Mouse (Mus musculus) common myeloid progenitor, adult 5-6 weeks (primary cell): ENCODE results near the gene Parm1. TPM values are rescaled to one million over a fixed set of nuclear protein-coding genes. Genes with fewer than 3 reads are reported as not detected.

Source experiments
- ATAC-seq: replicated peaks from 2 replicates; pipeline ENCODE4 v1.8.0; 2016; ENCODE audit warnings: low read depth, mild to moderate bottlenecking, moderate TSS enrichment, inconsistent platforms; ENCODE audit not compliant: poor library complexity, severe bottlenecking
- total RNA-seq: library from RNA; stranded (forward); fragments of 200-1000, 187-1606 nt; gene quantifications from 2 replicates; pipeline ENCODE4 v1.2.3, GENCODE M21; 2017

Parm1 gene
- total RNA-seq, 1 experiment from 2014 or later, result 4.3 TPM

DNA sequence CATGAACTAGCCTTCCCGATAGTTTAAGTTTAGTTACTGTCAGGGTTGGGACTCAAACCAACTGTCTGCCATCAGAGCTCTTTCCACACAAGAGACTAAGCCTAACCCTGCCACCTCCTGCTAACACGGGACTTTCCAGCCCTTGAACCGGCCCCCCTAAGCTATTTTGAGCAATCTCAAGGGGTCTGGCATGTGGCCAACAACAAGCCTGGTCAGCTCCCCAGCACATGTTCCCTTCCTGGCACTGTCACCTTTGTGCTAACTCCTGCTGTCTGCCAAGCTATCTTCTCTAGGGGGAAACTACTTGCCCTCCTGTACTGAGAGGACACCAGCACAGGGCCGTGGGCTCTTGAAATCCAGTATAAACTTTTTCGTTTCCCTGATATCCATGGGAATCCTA, 112.1 kb downstream of the Parm1 start:
- peak; percentile 74 for ATAC-seq

DNA sequence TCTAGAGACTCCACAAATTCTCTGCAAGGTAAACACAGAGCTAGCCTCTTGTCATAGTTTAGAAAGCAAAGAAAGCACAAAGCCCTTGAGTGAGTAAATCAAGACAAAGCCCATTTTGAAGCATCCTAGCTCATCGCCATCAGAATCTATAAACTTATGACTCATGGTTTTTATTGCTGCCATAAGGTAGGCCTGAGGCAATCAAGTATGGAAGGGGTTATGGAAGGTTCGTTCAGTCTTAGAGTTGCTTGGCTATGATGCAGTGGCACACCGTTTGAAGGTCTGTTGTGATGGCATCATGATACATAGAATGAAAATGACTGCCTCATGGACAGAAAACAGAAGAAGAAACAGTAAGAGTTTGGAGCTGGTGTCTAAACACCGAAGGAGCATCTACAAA, 133.9 kb downstream of the Parm1 start:
- ATAC-seq, result no peak

DNA sequence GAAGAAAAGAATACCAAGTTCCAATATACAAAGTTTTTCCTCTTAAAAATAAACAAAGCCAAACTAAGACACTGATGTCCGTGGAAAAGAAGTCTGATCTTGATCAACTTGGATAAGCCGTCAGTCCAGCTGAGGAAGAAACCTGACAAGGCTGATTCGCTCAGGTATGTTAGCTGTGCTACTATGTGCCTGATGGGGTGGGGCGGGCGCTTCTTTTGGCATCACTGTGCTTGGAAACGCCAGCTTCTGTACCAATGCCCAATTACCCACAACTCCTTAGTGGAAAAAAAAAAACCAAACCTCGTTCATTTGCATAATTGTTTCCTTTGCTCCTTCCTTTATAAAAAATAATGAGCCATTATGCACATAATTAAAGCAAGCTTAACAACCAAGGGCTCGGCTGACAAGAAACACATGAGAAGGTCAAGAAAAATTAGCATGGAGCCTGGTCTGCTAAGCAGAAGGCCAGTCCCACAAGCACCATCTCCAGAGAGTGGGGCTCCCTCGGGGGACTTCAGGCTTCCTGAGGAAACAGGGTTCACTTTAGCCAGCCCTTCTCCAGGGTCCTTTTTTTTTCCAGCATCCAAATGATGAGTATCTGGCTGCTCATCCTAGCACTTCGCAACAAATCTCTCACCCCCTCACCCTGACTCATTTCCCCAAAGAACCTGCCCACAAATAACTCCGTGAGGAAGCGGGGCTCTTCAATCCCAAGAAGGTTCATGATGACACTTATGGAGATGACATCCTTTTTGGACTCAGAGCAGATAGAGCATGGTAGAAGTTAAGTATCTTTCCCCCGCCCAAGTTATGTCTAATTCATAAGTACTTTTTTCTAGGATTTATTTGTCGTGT, 135.9 kb downstream of the Parm1 start:
- ATAC-seq, result no peak

DNA sequence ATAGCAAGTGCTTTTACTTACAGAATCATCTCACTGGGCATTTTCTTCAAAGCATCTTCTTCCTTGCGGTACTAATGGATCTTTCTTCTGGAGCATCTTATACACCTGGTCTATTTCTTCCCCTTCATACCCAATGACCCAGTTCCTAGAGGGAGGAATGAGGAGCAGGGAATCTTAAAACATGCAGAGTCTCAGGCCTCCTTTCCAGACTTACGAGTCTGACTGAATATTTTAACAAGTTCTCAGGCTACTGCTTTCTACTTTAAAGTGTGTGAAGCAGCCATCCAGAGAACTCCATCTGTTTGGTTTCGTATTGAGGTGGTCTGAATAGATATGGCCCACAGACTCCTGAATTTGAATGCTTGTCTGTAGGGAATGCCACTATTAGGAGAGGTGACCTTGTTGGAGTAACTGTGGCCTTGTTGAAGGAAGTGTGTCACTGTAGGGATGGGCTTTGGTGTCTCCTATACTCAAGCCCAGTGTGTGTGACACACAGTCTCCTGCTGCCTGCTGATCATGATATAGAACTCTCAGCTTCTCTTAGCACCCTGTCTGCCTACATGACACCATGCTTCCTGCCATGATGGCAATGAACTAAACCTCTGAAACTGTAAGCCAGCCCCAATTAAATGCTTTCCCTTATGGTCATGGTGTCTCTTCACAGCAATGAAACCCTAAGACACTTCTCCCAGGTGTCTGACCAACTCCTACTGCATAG, 137.1 kb downstream of the Parm1 start:
- ATAC-seq, result no peak

DNA sequence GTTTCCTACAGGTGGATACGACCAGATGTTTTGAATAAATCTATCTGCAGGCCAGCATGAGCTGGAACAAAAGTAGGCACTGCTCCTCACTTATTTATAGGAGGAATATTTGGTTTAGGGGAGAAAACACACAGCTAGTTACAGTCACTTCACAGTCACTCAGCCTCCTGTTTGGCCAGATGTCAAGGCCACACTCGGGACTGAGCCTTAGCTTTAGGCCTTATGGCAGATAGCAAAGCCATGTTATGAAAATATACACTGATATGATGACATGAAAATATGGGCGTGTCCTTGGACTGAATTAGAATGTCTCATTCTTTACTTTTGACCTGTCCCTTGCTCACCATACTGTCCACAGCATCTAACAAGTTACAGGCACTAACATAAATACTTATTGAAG, 137.8 kb downstream of the Parm1 start:
- no peak for ATAC-seq

DNA sequence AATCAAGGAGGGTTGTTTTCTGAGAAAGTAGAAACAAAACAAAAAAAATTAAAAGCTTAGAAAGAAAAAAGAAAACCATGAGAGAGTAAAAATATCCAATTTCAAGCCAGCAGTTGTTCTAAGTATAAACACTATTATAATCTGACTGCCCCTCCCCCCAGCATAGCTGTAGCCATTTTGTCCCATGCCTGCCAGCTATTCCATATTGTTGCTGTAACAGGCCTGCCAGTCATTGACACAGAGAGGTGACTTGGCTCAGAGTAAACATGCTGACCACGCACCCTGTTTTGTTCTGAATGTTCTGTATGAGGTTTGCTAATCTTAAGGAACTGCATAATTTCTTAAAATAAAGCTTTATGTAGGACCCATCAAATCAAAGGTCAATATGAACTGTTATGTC, 145.3 kb downstream of the Parm1 start:
- no peak for ATAC-seq

DNA sequence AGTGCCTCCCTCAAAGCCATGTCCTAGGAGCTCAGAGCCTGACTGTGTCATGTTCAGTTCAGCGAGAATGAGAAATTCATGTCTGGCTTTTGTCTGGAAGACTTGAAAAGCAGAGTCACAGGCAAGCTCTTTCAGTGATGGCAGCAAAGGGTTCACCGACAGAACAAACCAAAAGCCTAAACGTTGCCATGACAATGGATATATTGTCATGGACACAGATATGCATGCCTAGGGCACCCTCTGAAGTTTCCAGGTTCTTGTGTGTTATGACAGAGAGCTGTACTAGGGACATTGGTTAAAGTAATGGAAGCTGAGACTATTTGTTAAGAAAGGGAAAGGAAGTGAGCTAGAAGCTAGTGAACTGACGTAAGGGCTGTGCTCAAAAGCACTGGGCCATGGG, 149.7 kb downstream of the Parm1 start:
- no peak for ATAC-seq

DNA sequence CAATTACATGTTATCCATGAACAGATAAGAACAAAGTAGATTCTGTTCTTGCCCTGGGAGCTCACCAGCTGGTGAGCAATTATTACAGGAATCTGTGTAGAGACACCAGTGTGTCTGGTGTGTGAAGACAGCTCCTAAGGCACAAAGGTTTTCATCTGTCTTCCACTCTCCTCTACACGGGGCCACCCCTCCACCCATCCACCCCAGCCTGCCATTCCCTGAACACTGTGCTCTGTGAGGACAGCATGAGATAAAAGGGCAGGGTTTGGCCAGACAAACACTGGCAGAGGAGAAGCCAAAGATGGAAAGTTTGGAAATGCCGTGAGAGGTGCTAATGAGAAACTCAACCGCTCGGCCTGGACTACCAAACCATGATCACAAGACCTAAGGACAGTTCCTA, 151.8 kb downstream of the Parm1 start:
- ATAC-seq, result no peak

Other genes starting within 250 kb of the Parm1 start
- gene Btc, start 114.6 kb upstream of the Parm1 start, total RNA-seq, result 0.18 and 0.97 TPM in 2 replicates